Mouse (Mus musculus): ENCODE measurements around the gene Erp27. TPM values are rescaled to one million over a fixed set of nuclear protein-coding genes. Genes with fewer than 3 reads are reported as not detected.
A peak's percentile ranks its signal among the peaks of the same experiment; 100 is the strongest.

Erp27 gene
- polyA plus RNA-seq, 1 experiment from 2014 or later: 0.48 TPM

GRCm38 (mm10) chr6:136866150-136866549 lies 55.8 kb downstream of the Erp27 start:
- ATAC-seq: no peak
- no peaks in the 10 kb centered on the region for H3K27me3 ChIP-seq (replicated peaks; ENCODE audit: control insufficient read depth, insufficient read depth, low read length)
- no peaks in the 10 kb centered on the region for H3K9me3 ChIP-seq (ENCODE audit: control insufficient read depth)
- no peak for TF ChIP-seq CTCF (IDR thresholded peaks at IDR 0.05; ENCODE audit: low read depth)
- no peak overlapping the region for H3K4me2 ChIP-seq (replicated peaks; ENCODE audit: low read depth)
- no peak overlapping the region for H3K4me3 ChIP-seq (ENCODE audit: low read depth, low read length)
- no peaks in the 10 kb centered on the region for H3K36me3 ChIP-seq (ENCODE audit: control insufficient read depth, insufficient read depth)
- 70% methylated on average over 4 of the region's 4 CpGs for WGBS
- no peak overlapping the region for H3K27ac ChIP-seq (ENCODE audit: low read depth, low read length)
- no peaks in the 10 kb centered on the region; the same call in 1 of the 2 replicates for H3K4me1 ChIP-seq (replicated peaks; ENCODE audit: control insufficient read depth, insufficient read depth, low read length)
- no peak overlapping the region for H3K9ac ChIP-seq (ENCODE audit: low read depth, low read length)

GRCm38 (mm10) chr6:136865360-136865759 lies 56.6 kb downstream of the Erp27 start:
- Histone ChIP-seq H3K4me1 (replicated peaks; ENCODE audit: control insufficient read depth, insufficient read depth, low read length) (no peaks in the 10 kb centered on the region; the same call in 1 of the 2 replicates), H3K4me2 (replicated peaks; ENCODE audit: low read depth) (no peak overlapping the region), H3K36me3 (ENCODE audit: control insufficient read depth, insufficient read depth) (no peaks in the 10 kb centered on the region), H3K4me3 (ENCODE audit: low read depth, low read length) (no peak overlapping the region), H3K9ac (ENCODE audit: low read depth, low read length) (no peak overlapping the region), H3K27me3 (replicated peaks; ENCODE audit: control insufficient read depth, insufficient read depth, low read length) (no peaks in the 10 kb centered on the region), H3K9me3 (ENCODE audit: control insufficient read depth) (no peaks in the 10 kb centered on the region), H3K27ac (ENCODE audit: low read depth, low read length) (no peak overlapping the region)
- 87% methylated on average over 5 of the region's 5 CpGs for WGBS
- ATAC-seq: no peak
- no peak for TF ChIP-seq CTCF (IDR thresholded peaks at IDR 0.05; ENCODE audit: low read depth)

- Histone ChIP-seq H3K9ac (ENCODE audit: low read depth, low read length) (no peak overlapping the region), H3K36me3 (ENCODE audit: control insufficient read depth, insufficient read depth) (no peaks in the 10 kb centered on the region), H3K27ac (ENCODE audit: low read depth, low read length) (no peak overlapping the region), H3K4me2 (replicated peaks; ENCODE audit: low read depth) (no peak overlapping the region), H3K4me3 (ENCODE audit: low read depth, low read length) (no peak overlapping the region), H3K9me3 (ENCODE audit: control insufficient read depth) (no peaks in the 10 kb centered on the region), H3K27me3 (replicated peaks; ENCODE audit: control insufficient read depth, insufficient read depth, low read length) (no peaks in the 10 kb centered on the region), H3K4me1 (replicated peaks; ENCODE audit: control insufficient read depth, insufficient read depth, low read length) (peaks cover 2% of the 10 kb centered on the region; the same call in 1 of the 2 replicates)
- 36% methylated on average over 9 of the region's 9 CpGs for WGBS
- peak; percentile 92 for TF ChIP-seq CTCF (IDR thresholded peaks at IDR 0.05; ENCODE audit: low read depth)
- peak; percentile 19; the same call in 1 of the 2 replicates for ATAC-seq
Measured at GRCm38 (mm10) chr6:136861020-136861419, 61.0 kb downstream of the Erp27 start.

- Histone ChIP-seq H3K9me3 (ENCODE audit: control insufficient read depth) (no peaks in the 10 kb centered on the region), H3K4me2 (replicated peaks; ENCODE audit: low read depth) (no peak overlapping the region), H3K27ac (ENCODE audit: low read depth, low read length) (no peak overlapping the region), H3K4me1 (replicated peaks; ENCODE audit: control insufficient read depth, insufficient read depth, low read length) (0 out of 2 replicates have a peak, but pooled peaks cover 2% of the 10 kb centered on the region), H3K9ac (ENCODE audit: low read depth, low read length) (no peak overlapping the region), H3K36me3 (ENCODE audit: control insufficient read depth, insufficient read depth) (no peaks in the 10 kb centered on the region), H3K27me3 (replicated peaks; ENCODE audit: control insufficient read depth, insufficient read depth, low read length) (no peaks in the 10 kb centered on the region), H3K4me3 (ENCODE audit: low read depth, low read length) (no peak overlapping the region)
- 55% methylated on average over 8 of the region's 8 CpGs for WGBS
- no peak for TF ChIP-seq CTCF (IDR thresholded peaks at IDR 0.05; ENCODE audit: low read depth)
- no peak for ATAC-seq
Measured at GRCm38 (mm10) chr6:136858420-136858819, 63.6 kb downstream of the Erp27 start.

GRCm38 (mm10) chr6:136857873-136858260 lies 64.1 kb downstream of the Erp27 start:
- no peak overlapping the region; the same call in 1 of the 2 replicates for H3K27ac ChIP-seq (ENCODE audit: low read depth, low read length)
- H3K4me3 ChIP-seq (ENCODE audit: low read depth, low read length): no peak overlapping the region
- H3K9ac ChIP-seq (ENCODE audit: low read depth, low read length): no peak overlapping the region
- ATAC-seq: no peak
- 0 out of 2 replicates have a peak, but pooled peaks cover 2% of the 10 kb centered on the region for H3K4me1 ChIP-seq (replicated peaks; ENCODE audit: control insufficient read depth, insufficient read depth, low read length)
- peak overlapping the region; percentile 22; the same call in 1 of the 2 replicates for H3K4me2 ChIP-seq (replicated peaks; ENCODE audit: low read depth)
- no peaks in the 10 kb centered on the region for H3K27me3 ChIP-seq (replicated peaks; ENCODE audit: control insufficient read depth, insufficient read depth, low read length)
- no peak for TF ChIP-seq CTCF (IDR thresholded peaks at IDR 0.05; ENCODE audit: low read depth)
- H3K9me3 ChIP-seq (ENCODE audit: control insufficient read depth): no peaks in the 10 kb centered on the region
- H3K36me3 ChIP-seq (ENCODE audit: control insufficient read depth, insufficient read depth): no peaks in the 10 kb centered on the region
- WGBS: 13% methylated on average over 11 of the region's 11 CpGs

Other genes with a start within 250 kb of the Erp27 start
- 78.4 and 90.9 TPM in 2 replicates for gene Gucy2c, start 140.4 kb downstream of the Erp27 start, polyA plus RNA-seq (2015; fragmentation: Nextera tagmentation; extraction: Ambion mirVana)
- gene Hist4h4, start 117.8 kb downstream of the Erp27 start, polyA plus RNA-seq (2015; fragmentation: Nextera tagmentation; extraction: Ambion mirVana): 0.46 and 0.76 TPM in 2 replicates
- gene H2afj, start 113.9 kb downstream of the Erp27 start, polyA plus RNA-seq (2015; fragmentation: Nextera tagmentation; extraction: Ambion mirVana): 231 and 241 TPM in 2 replicates
- gene BC049715, start 94.6 kb downstream of the Erp27 start, polyA plus RNA-seq (2015; fragmentation: Nextera tagmentation; extraction: Ambion mirVana): 0.47 and 1.8 TPM in 2 replicates
- 41.4 and 45.2 TPM in 2 replicates for gene Wbp11, start 93.9 kb downstream of the Erp27 start, polyA plus RNA-seq (2015; fragmentation: Nextera tagmentation; extraction: Ambion mirVana)
- gene Smco3, start 86.7 kb downstream of the Erp27 start, polyA plus RNA-seq (2015; fragmentation: Nextera tagmentation; extraction: Ambion mirVana): 0.76 and 1.3 TPM in 2 replicates
- gene Art4, start 64.4 kb downstream of the Erp27 start, polyA plus RNA-seq (2015; fragmentation: Nextera tagmentation; extraction: Ambion mirVana): 0.55 and 0.64 TPM in 2 replicates
- 74.8 and 76.7 TPM in 2 replicates for gene Mgp, start 46.4 kb downstream of the Erp27 start, polyA plus RNA-seq (2015; fragmentation: Nextera tagmentation; extraction: Ambion mirVana)
- gene Pde6h, start 1.7 kb upstream of the Erp27 start, polyA plus RNA-seq (2015; fragmentation: Nextera tagmentation; extraction: Ambion mirVana): 0.44 TPM in 1 of 2 replicates, not detected in the other
- 22.2 and 22.6 TPM in 2 replicates for gene Arhgdib, start 19.7 kb upstream of the Erp27 start, polyA plus RNA-seq (2015; fragmentation: Nextera tagmentation; extraction: Ambion mirVana)
- 11.6 and 11.8 TPM in 2 replicates for gene Rerg, start 248.3 kb upstream of the Erp27 start, polyA plus RNA-seq (2015; fragmentation: Nextera tagmentation; extraction: Ambion mirVana)